Mouse (Mus musculus) spleen, adult 2 months (tissue): ENCODE data around the gene Ppm1n.

Experiments
- CTCF ChIP-seq: fragments of 200-500 bp; IDR thresholded peaks from 2 replicates; pipeline ENCODE4 v1.5.1; 2011; ENCODE audit warnings: mild to moderate bottlenecking, inconsistent platforms; ENCODE audit not compliant: insufficient read depth, insufficient read length, insufficient replicate concordance; ENCODE audit errors: extremely low read depth
- POLR2A ChIP-seq: fragments of 200-500 bp; IDR thresholded peaks from 2 replicates; pipeline ENCODE4 v1.6.1; 2011; ENCODE audit warnings: low read depth, low read length, inconsistent platforms

DNA sequence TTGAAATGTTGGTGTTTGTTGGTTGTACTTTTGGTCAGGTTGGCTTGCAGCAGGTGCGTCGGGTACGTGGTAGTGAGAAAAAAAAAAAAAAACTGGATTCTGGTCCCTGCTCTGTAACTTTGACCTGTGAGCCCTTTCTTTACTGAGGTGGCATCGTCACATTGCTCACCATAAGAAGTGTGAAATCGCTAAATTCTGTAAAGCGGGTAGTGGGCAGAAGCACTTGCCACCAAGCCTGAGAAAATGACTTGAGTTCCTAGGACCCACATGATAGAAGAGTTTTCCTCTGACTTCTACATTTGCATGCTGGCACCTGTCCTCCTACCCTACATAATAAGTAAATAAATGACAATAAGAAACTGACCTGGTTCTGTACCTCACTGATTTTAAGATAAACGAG, 40.8 kb upstream of the Ppm1n start:
- TF ChIP-seq POLR2A (no peak), CTCF (no peak)
